Mouse (Mus musculus) layer of hippocampus, postnatal 14 days (tissue): ENCODE data around the gene 0610030E20Rik. TPM values are rescaled to one million over a fixed set of nuclear protein-coding genes. Genes with fewer than 3 reads are reported as not detected.

Experiments
- DNase-seq, 2 experiments: peaks; one replicate each; pipeline ENCODE4 v3.0.0; 2021 to 2022; ENCODE audit warnings: low spot score in 2 of 2, mixed read lengths in 1 of 2
- total RNA-seq, 2 experiments: library from RNA; stranded (reverse); gene quantifications; 2 replicates each; pipeline ENCODE4 v1.2.3; 2021

Gene 0610030E20Rik
- total RNA-seq, 2 experiments from 2014 or later: 13.8 to 16.0 TPM

DNA sequence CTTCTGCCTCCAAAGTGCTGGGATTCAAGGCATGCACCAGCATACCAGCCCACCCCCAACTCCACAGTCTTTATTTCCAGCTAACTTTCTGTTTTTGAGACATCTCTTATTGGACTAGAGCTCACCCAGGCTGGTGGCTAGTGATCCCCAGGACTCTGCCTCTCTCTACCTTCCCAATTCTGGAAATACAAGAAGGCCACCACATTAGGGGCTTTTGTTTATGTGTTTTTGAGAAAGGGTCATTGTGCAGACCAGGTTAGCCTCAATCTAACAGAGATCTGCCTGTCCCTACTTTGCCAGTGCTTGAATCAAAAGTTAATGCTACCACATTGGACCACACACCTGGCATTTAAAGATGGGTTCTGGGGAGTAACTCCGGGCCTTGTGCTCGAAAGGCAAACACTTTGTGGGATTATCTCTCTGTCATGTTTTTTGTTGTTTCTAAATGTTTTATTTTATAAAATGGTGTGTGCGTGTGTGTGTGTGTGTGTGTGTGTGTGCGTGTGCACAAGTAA, 20.4 kb downstream of the 0610030E20Rik start:
- no peak for DNase-seq

GRCm38 (mm10) chr6:72369557-72369956, 22.4 kb downstream of the 0610030E20Rik start:
- no peak for DNase-seq

DNA sequence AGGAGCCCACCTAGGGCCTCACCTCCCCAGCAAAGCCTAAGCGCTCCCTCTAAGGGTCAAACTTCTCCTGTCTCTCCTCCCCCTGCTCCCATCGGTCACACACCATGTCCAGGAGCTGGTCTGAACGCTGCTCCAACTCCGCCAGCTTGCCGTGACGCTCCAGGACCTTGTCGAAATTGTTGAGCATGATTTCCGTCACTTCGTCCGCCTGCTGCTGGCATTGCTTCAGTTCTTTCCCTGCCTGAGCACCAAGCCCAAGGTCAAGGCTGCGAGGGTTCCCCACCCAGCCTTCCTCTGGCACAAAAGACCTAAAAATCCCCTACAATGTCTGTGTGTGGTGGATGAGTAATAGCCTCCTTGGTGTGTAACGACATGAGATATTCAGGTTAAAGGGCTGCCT, 23.0 kb downstream of the 0610030E20Rik start:
- no peak for DNase-seq

DNA sequence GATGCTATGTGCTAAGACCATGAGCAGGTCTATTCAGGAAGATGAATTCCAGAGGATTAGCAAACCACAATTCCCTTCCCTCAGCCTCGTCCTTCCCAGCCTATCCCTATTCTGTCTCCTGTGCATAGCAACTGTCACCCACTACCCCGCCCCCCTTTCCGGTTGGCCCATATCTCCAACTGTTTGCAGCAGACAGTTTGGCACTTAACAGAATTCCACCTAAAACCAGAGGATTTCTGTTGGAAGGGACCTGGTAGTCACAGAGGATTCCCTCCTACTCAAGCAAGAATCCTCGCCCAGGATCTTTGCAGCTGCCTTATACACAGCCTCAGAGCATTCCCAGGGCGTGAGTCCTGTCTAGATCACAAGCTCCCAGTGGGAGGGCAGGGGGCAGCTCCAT, 24.0 kb downstream of the 0610030E20Rik start:
- peak in 1 of 2 experiments; percentile 58 for DNase-seq

DNA sequence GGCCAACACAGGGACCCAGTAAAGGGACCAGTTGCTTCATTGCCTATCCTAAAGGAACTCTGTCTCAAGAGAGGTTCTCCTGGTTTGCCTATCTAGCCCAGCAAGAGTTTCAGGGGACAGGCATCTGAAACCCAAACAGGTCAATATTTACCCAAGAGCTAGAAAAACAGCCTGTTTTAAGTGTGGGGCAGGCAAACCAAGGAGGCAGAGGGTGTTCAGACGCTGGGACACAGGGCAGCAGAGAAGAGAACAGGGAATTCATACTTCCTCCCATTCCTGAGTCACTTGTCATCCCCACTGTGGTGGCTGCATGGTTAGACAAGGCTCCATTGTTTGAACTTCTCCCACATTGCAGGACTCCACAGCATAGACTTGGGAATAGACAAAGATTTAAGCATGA, 24.5 kb downstream of the 0610030E20Rik start:
- no peak for DNase-seq

DNA sequence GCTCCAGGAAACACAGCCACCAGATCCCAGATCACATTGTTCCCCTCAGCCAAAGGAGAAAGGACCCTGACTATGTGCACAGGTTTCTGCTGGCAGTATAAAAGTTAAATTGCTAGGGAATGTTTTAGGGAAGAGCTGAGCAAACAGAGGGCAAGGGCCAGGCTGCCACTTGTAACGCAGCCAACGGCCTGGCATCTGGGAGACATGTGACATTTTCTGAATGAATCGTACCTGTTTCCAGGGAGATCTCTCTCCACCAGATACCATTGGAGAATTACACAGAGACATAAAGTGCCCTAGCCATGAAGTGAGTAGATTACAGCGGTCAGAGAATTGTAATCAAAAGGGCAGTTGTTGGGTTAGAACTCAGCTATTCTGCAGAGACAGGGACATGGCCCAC, 26.1 kb downstream of the 0610030E20Rik start:
- DNase-seq: no peak

DNA sequence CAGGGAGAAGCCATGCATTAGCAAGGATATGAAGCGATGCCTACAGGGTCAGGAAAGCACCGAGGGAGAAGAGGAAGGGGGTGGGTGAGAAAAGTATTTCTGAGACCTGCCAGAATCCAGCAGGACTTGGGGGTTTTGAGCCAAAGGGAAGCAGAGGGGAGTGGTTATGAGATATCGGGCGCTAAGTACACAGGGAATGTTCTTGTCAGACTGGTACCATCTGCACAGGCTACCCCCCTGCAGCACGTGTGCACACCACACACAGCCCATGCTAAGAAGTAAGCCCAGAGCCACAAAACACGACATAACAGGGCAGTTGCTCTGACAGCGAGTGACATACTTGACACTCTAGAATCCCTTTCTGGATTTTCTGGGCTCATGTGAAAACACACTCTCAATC, 27.1 kb downstream of the 0610030E20Rik start:
- DNase-seq: no peak

GRCm38 (mm10) chr6:72374820-72375563, 27.9 kb downstream of the 0610030E20Rik start:
- DNase-seq: no peak

DNA sequence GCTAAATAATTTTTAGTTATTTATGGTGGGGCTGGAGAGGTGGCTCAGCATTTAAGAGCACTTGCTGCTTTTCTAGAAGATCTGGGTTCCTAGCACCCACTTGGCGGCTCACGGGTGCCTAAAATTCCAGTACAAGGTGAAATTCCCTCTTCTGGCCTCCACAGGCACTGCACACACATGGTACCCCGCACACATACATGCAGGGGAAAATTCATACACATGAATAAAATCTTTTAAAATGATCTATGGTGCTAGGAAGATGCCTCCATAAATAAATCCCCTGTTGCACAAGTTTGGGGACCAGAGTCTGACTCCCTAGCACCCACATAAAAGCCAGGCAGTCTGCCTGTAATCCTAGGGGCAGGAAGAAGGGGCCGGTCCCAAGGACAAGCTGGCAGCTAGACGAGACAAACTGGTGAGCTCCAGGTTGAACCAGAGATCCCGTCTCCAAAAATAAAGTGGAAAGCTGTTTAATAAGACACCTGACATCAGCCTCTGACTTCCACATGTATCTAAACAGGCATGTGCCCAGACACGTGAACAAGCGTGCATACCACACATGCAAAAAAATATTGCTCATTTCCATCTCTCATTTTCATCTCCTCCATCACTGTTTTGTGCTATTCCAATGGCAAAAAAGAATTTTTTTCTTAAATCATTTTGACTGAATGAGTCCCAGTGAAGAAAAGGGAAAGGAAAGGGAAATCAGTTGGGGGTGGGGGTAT, 31.6 kb downstream of the 0610030E20Rik start:
- no peak for DNase-seq

DNA sequence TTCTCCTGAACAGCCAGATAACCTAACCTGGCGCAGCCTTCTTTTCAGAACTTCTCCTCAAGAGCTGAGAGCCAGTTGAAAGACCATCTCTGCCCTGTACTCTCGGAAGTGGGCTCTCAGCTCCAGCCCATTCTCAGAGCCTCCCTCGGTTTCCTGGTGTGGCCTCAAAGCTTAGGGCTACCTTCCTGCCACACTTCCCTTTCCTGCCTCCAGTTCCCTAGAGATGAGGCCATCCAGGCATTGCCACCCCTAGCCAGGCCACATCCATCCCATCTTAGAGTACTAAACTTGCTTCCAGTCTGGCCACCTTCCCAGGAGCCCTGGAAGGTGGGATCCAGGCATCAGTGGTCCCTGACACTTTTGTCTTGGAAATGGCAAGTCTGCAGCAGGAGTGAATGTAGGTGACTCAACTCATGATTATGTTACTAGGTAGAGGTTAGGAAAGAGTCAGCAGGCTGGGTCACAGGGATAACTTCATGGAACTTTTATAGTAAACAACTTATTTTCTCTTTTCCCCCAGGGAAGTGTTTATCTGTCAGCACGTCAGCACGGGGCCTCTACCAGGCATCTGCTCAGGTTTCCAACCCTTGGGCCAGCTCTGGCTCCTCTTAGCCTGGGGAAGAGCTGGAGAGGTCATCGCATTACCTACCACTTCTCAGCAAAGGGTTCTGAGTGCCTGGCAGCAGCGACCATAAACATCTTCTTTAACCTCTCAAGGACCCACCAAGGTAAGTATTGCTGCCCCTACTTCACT, 32.4 kb downstream of the 0610030E20Rik start:
- no peak for DNase-seq

DNA sequence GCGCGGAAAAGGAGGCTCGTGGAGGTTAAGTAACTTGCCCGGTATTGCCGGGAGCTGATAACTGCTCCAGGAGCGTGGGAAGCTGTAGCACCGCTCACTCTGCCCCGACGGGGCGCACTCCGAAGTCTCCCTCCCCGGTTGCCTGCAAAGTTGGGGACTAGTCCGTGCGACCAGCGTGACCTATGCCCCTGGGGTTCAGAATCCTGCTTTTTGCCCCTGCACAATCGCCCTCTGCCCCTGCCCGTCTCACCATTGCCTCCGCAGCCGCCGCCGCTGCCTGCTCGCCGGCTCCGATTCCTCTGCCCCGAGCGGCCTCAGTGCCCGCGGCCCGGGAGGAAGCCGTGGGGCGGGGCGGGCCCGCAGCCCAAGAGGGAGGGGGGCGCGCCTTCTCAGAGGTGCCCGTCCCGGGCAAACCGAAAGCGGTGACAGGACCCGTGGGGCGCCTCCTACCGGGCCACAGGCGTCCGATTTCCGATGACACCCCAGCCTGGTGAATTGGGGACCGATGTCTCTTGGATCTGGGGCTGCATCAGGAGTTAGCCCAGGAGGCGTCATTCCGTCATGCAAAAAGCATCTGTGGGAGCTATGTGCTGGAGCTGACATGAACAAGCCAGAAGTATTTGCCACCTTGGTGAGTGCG, 33.1 kb downstream of the 0610030E20Rik start, which contains the start of gene Vamp5:
Gene Vamp5 (minus strand): TSS at position 338 of the 640 bp plus-strand sequence.
- DNase-seq: peak; percentile 40 to 51

GRCm38 (mm10) chr6:72382494-72382893, 35.4 kb downstream of the 0610030E20Rik start:
- DNase-seq: no peak

- no peak for DNase-seq
These were observed 36.2 kb downstream of the 0610030E20Rik start for GRCm38 (mm10) chr6:72383142-72383820.

GRCm38 (mm10) chr6:72383952-72384351, 36.8 kb downstream of the 0610030E20Rik start:
- no peak for DNase-seq

- DNase-seq: no peak
These were observed 38.1 kb downstream of the 0610030E20Rik start for GRCm38 (mm10) chr6:72385258-72385657.

GRCm38 (mm10) chr6:72386561-72386960, 39.4 kb downstream of the 0610030E20Rik start:
- no peak for DNase-seq

DNA sequence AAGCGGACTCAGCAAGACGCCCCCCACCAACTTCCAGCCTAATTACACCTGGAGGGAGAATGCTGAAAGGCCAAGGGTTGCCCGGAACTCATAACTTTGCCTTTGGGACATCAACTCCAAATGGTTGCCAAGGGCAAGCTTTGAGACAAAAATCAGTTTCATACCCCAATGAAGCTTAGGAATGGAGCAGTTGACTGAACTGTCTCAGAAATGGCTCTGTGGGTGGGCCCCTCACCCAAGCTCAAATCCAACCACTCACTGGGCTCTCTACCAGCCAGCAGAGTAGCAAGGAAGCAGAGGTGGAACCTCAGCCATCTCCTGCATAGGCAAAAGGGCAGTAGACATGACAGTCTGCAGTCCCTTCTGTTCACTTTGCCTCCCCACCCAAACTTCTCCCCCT, 40.7 kb downstream of the 0610030E20Rik start:
- DNase-seq: no peak

DNA sequence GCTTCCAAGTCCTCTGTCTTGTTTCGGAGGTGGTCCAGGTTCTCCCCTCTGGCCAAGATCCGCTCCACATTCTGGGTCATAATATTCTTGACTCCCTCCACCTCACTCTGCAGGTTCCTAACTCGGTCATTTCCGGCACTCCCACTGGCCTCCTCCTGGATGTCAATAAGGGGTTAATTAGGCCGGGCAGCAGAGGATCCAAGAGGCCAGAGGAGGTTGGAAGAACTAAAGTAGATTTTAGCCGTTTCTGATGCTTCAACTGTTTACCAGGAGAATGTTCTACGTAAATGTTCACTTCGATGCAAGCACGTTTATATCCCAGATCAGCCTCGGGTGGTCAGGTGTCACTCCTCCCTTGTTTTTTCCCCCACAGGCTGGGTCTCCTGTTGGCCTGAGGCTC, 41.1 kb downstream of the 0610030E20Rik start:
- no peak for DNase-seq

GRCm38 (mm10) chr6:72388791-72389329, 41.7 kb downstream of the 0610030E20Rik start:
- DNase-seq: no peak

DNA sequence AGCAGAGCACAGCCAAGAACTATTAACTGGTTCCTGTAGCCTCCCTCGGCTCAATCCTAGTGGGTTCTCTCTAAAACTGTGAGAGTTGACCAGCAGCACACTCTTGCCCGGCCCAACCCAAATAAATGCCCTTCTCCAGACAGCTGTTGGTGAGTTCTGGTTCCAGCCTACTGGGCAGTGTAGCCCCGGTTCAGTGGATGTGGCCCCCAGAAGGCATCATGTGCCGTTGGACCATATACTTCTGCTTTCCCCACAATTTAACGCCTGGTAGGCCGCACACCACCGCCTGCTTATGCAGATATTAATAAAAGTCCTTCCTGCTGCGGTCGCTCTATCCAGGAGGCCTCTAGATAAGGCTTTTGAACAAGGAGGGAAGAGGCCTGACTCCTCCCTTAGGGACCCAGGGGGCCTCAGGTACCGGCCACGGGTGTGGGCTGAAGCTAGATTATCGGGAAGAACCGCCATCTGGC, 42.4 kb downstream of the 0610030E20Rik start:
- peak; percentile 8 to 49 for DNase-seq
